ENCODE assay signal across 23 mouse cellular contexts in genomic region chr17:45589236-45589635, GRCm38 (mm10). TPM values are rescaled to one million over a fixed set of nuclear protein-coding genes. Genes with fewer than 3 reads are reported as not detected.
A peak's percentile ranks its signal among the peaks of the same experiment; 100 is the strongest.
DNase-seq lines count a peak whose midpoint lies in the region; ATAC-seq lines count a peak whose summit lies in the region.
"Had no signal": no experiment of that assay in that cellular context is flagged by ENCODE, and none has a peak within 500 bp of the region (broad histone marks: within the 10 kb centered on the region; RNA-seq: fewer than 3 reads in every experiment).

No protein-coding gene starts in this region.

- H3K27ac ChIP-seq in midbrain, embryonic 10.5 days (replicated peaks) = 0 out of 2 replicates have a peak overlapping the region, but pooled peaks have one; percentile 2
- H3K27ac ChIP-seq in midbrain, embryonic 14.5 days (replicated peaks; ENCODE audit: low read depth, low read length) = no peak overlapping the region
- H3K27ac ChIP-seq: forebrain, embryonic 12.5 days; hindbrain, embryonic 13.5 days; liver, embryonic 13.5 days had no signal

- peaks cover 8% of the 10 kb centered on the region; the same call in 1 of the 2 replicates for H3K9me3 ChIP-seq in midbrain, embryonic 10.5 days (replicated peaks)
- no peaks in the 10 kb centered on the region for H3K9me3 ChIP-seq in midbrain, embryonic 14.5 days (ENCODE audit: control insufficient read depth, low read length)
- H3K9me3 ChIP-seq: forebrain, embryonic 12.5 days; hindbrain, embryonic 13.5 days; liver, embryonic 13.5 days had no signal

- no peak for ATAC-seq in midbrain, embryonic 14.5 days (ENCODE audit: low FRiP score, low TSS enrichment)
- ATAC-seq: inflammation-experienced regulatory T-cells, adult 6 months had no signal

- H3K9ac ChIP-seq in midbrain, embryonic 14.5 days (replicated peaks; ENCODE audit: low read length) = no peak overlapping the region
- H3K9ac ChIP-seq: forebrain, embryonic 12.5 days; hindbrain, embryonic 13.5 days; liver, embryonic 13.5 days; lung, embryonic 14.5 days had no signal

- H3K36me3 ChIP-seq in midbrain, embryonic 10.5 days = peaks cover 41% of the 10 kb centered on the region
- H3K36me3 ChIP-seq in midbrain, embryonic 14.5 days (ENCODE audit: control insufficient read depth, insufficient read depth, low read length) = no peaks in the 10 kb centered on the region

- WGBS in midbrain, embryonic 10.5 days = 97% methylated on average over 7 of the region's 7 CpGs
- WGBS in midbrain, embryonic 14.5 days = 96% methylated on average over 7 of the region's 7 CpGs

- DNase-seq in cerebellum, adult 11 months = peak; percentile 37
- DNase-seq in cerebellum, postnatal 4 days (ENCODE audit: low spot score in 2 of 2) = no peak
- no peak for DNase-seq in midbrain, embryonic 10.5 days (ENCODE audit: low spot score)
- DNase-seq in midbrain, embryonic 14.5 days = no peak
- peak; percentile 52 to 54 for DNase-seq in cerebellum, adult 18-20 months
- DNase-seq in cerebellum, postnatal 25 days = peak; percentile 49 to 66
- no peak for DNase-seq in Muller cell, postnatal 12 days (ENCODE audit: inconsistent ontology term)
- no peak for DNase-seq in left cerebral cortex, adult 9 months (ENCODE audit: low spot score in 2 of 2)
- DNase-seq: B cell, adult 2 months; gastrocnemius, postnatal 14 days; heart, postnatal 10 days; kidney, postnatal 25 days; liver, embryonic 13.5 days; lung, embryonic 14.5 days; lung, postnatal 36 days; retina, postnatal 1 day; thymus, postnatal 14 days had no signal

- peaks cover 57% of the 10 kb centered on the region for H3K4me1 ChIP-seq in midbrain, embryonic 10.5 days
- peaks cover 13% of the 10 kb centered on the region; the same call in 1 of the 2 replicates for H3K4me1 ChIP-seq in midbrain, embryonic 14.5 days (ENCODE audit: control insufficient read depth, insufficient read depth, low read length)

- H3K4me2 ChIP-seq in midbrain, embryonic 14.5 days (ENCODE audit: low read length) = no peak overlapping the region
- H3K4me2 ChIP-seq: forebrain, embryonic 12.5 days; heart, embryonic 11.5 days; hindbrain, embryonic 13.5 days; liver, embryonic 13.5 days; lung, embryonic 14.5 days had no signal

- H3K27me3 ChIP-seq in midbrain, embryonic 10.5 days (ENCODE audit: low read depth, poor library complexity, severe bottlenecking) = peaks cover 27% of the 10 kb centered on the region
- H3K27me3 ChIP-seq in midbrain, embryonic 14.5 days (ENCODE audit: control insufficient read depth, insufficient read depth, low read length) = peaks cover 4% of the 10 kb centered on the region; the same call in 1 of the 2 replicates
- H3K27me3 ChIP-seq: liver, embryonic 13.5 days had no signal

- H3K4me3 ChIP-seq in midbrain, embryonic 10.5 days = no peak overlapping the region
- no peak overlapping the region for H3K4me3 ChIP-seq in midbrain, embryonic 14.5 days (replicated peaks; ENCODE audit: low read depth, low read length)
- H3K4me3 ChIP-seq: embryonic facial prominence, embryonic 10.5 days; forebrain, embryonic 12.5 days; hindbrain, embryonic 13.5 days; liver, embryonic 13.5 days had no signal

RNA-seq across cellular contexts. Expression of gene Slc29a1, which starts 10.2 kb away (rescaled TPM):
- polyA plus RNA-seq in midbrain, embryonic 10.5 days (2016; fragmentation: Nextera tagmentation; extraction: Ambion mirVana) = 62.9 and 70.6 TPM in 2 replicates
- polyA plus RNA-seq in midbrain, embryonic 14.5 days (2014; fragmentation: Nextera tagmentation; extraction: Ambion mirVana) = 21.2 and 33.2 TPM in 2 replicates

RNA-seq across cellular contexts. Expression of gene Mymx, which starts 12.7 kb away (rescaled TPM):
- polyA plus RNA-seq in midbrain, embryonic 10.5 days (2016; fragmentation: Nextera tagmentation; extraction: Ambion mirVana) = 0.21 and 0.39 TPM in 2 replicates
- polyA plus RNA-seq in midbrain, embryonic 14.5 days (2014; fragmentation: Nextera tagmentation; extraction: Ambion mirVana) = not detected in 2 replicates
- polyA plus RNA-seq: heart, embryonic 11.5 days; inflammation-experienced regulatory T-cells, adult 6 months; lung, embryonic 14.5 days; midbrain, postnatal 0 days had no signal

RNA-seq across cellular contexts. Expression of gene Hsp90ab1, which starts 16.2 kb away (rescaled TPM):
- 1,780 and 2,044 TPM in 2 replicates for polyA plus RNA-seq in midbrain, embryonic 10.5 days (2016; fragmentation: Nextera tagmentation; extraction: Ambion mirVana)
- polyA plus RNA-seq in midbrain, embryonic 14.5 days (2014; fragmentation: Nextera tagmentation; extraction: Ambion mirVana) = 1,248 and 1,388 TPM in 2 replicates

RNA-seq across cellular contexts. Expression of gene Slc35b2, which starts 25.6 kb away (rescaled TPM):
- 122 and 124 TPM in 2 replicates for polyA plus RNA-seq in midbrain, embryonic 10.5 days (2016; fragmentation: Nextera tagmentation; extraction: Ambion mirVana)
- 73.0 and 77.1 TPM in 2 replicates for polyA plus RNA-seq in midbrain, embryonic 14.5 days (2014; fragmentation: Nextera tagmentation; extraction: Ambion mirVana)

RNA-seq across cellular contexts. Expression of gene Nfkbie, which starts 33.7 kb away (rescaled TPM):
- 8.6 and 9.2 TPM in 2 replicates for polyA plus RNA-seq in midbrain, embryonic 10.5 days (2016; fragmentation: Nextera tagmentation; extraction: Ambion mirVana)
- polyA plus RNA-seq in midbrain, embryonic 14.5 days (2014; fragmentation: Nextera tagmentation; extraction: Ambion mirVana) = 4.2 and 4.9 TPM in 2 replicates

Comparison
In these comparisons a context has a peak if more than half of its experiments do, and no peak if none do; other contexts are left out.
1. DNase-seq: peak in cerebellum, adult 11 months (single experiment), cerebellum, adult 18-20 months (2 of 2) and cerebellum, postnatal 25 days (2 of 2); none in cerebellum, postnatal 4 days (0 of 2), midbrain, embryonic 10.5 days (single experiment), midbrain, embryonic 14.5 days (single experiment), Muller cell, postnatal 12 days (single experiment) and left cerebral cortex, adult 9 months (0 of 2).